Mouse (Mus musculus) thymus, adult 18-20 months (tissue): ENCODE data around the gene Suox.
"Not testable (repeated sequence)": the region's sequence is repeated elsewhere in the genome, so short reads cannot be mapped to it uniquely, and the experiment has no call there.

Source experiments
- DNase-seq, 2 experiments: peaks; one replicate each; pipeline ENCODE4 v3.0.0; 2022; ENCODE audit warnings: mixed read lengths in 2 of 2

Suox gene

GRCm38 (mm10) chr10:128673763-128674468 lies at the start of gene Suox:
Gene Suox, minus strand, starts transcription at chr10:128674073.
- peak; percentile 83 to 87 for DNase-seq

GRCm38 (mm10) chr10:128715559-128716537 lies 42.0 kb upstream of the Suox start:
- DNase-seq: peak; percentile 62 to 85

GRCm38 (mm10) chr10:128711318-128711717 lies 37.4 kb upstream of the Suox start:
- not testable (repeated sequence) for DNase-seq

- DNase-seq: no peak
Observed at GRCm38 (mm10) chr10:128705317-128705693, 31.4 kb upstream of the Suox start.

GRCm38 (mm10) chr10:128704491-128705316 lies 30.8 kb upstream of the Suox start, which contains the start of gene Cdk2:
Gene Cdk2, minus strand, starts transcription at chr10:128705031.
- DNase-seq: peak; percentile 89

- DNase-seq: no peak
Observed at GRCm38 (mm10) chr10:128703895-128704294, 30.0 kb upstream of the Suox start, which contains the start of gene Pmel. Gene Pmel, plus strand, starts transcription at chr10:128704195.

- DNase-seq: no peak
Observed at GRCm38 (mm10) chr10:128702328-128703007, 28.6 kb upstream of the Suox start.

GRCm38 (mm10) chr10:128700712-128701111 lies 26.8 kb upstream of the Suox start:
- DNase-seq: no peak

- no peak for DNase-seq
Observed at GRCm38 (mm10) chr10:128699611-128700010, 25.7 kb upstream of the Suox start.

- no peak for DNase-seq
Observed at GRCm38 (mm10) chr10:128699006-128699405, 25.1 kb upstream of the Suox start.

GRCm38 (mm10) chr10:128697072-128697725 lies 23.3 kb upstream of the Suox start:
- DNase-seq: no peak

- peak; percentile 98 to 100 for DNase-seq
Observed at GRCm38 (mm10) chr10:128695992-128696807, 22.3 kb upstream of the Suox start, which contains the start of gene Rab5b. Gene Rab5b, minus strand, starts transcription at chr10:128696264.

- no peak for DNase-seq
Observed at GRCm38 (mm10) chr10:128695411-128695991, 21.6 kb upstream of the Suox start.

GRCm38 (mm10) chr10:128674469-128675008 lies 666 bp upstream of the Suox start:
- DNase-seq: no peak

GRCm38 (mm10) chr10:128671148-128671547 lies 2.7 kb downstream of the Suox start:
- DNase-seq: no peak

- peak; percentile 31 to 42 for DNase-seq
Observed at GRCm38 (mm10) chr10:128668790-128669672, 4.8 kb downstream of the Suox start.

GRCm38 (mm10) chr10:128665806-128666205 lies 8.1 kb downstream of the Suox start:
- DNase-seq: no peak

- no peak for DNase-seq
Observed at GRCm38 (mm10) chr10:128665307-128665706, 8.6 kb downstream of the Suox start.

GRCm38 (mm10) chr10:128664808-128665207 lies 9.1 kb downstream of the Suox start:
- DNase-seq: no peak
